Mouse (Mus musculus): Measurements from ENCODE around the gene Olfr342. TPM values are rescaled to one million over a fixed set of nuclear protein-coding genes. Genes with fewer than 3 reads are reported as not detected.

Gene Olfr342
- polyA plus RNA-seq (2015; fragmentation: Nextera tagmentation; extraction: Ambion mirVana), result not detected in 2 replicates

DNA sequence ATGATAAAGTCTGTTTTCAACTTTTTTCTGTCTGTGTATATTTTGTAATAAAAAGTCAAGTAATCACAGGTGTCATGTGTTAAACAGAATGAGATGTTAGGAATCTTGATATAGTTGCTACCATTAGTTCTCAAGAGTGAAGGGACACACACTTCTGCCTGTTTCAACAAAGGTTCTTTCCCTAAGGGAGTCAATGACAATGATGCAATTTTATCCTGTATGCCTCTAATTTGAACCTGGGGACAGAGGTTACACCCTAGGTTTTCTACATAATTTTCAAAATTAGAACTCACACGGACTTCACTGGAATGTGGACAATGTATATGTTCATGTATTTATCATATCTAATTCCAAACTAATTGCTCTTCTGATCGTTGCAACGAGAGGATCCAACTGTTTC lies at the start of gene Olfr342:
Gene Olfr342, plus strand, starts transcription at position 301 of the 400 bp plus-strand sequence.
- no peak within 1 kb of the TSS for H3K4me3 ChIP-seq (replicated peaks)
- no peaks in the 10 kb centered on the region for H3K27me3 ChIP-seq
- 59% methylated on average over 3 of the region's 3 CpGs for WGBS
- H3K9ac ChIP-seq, result no peak within 1 kb of the TSS
- H3K4me2 ChIP-seq (replicated peaks), result no peak within 1 kb of the TSS
- H3K9me3 ChIP-seq (replicated peaks), result no peaks in the 10 kb centered on the region
- no peak for ATAC-seq (ENCODE audit: insufficient number of reproducible peaks, low FRiP score, low TSS enrichment, low read depth)
- H3K27ac ChIP-seq (replicated peaks), result no peak within 1 kb of the TSS
- no peaks in the 10 kb centered on the region for H3K36me3 ChIP-seq
- H3K4me1 ChIP-seq, result no peaks in the 10 kb centered on the region

DNA sequence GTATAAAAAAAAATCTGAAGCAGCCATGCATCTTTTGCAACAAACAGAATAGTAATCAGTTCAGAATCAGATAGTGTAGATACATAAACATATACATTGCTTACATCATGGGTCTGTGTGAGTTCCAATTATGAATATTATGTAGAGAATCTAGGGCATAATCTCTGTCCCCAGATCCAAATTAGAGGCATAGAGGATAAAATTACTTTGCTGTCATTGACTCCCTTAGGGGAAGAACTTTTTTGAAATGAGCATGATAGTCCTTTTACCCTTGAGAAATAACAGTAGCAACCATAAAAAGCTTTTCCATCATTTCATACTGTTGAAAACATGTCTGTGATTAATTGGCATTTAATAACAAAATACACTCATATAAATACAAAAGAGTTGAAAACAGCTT lies 42.4 kb upstream of the Olfr342 start, which contains the start of gene Olfr341:
Gene Olfr341, minus strand, starts transcription at position 101 of the 400 bp plus-strand sequence.
- no peak within 1 kb of the TSS for H3K27ac ChIP-seq (replicated peaks)
- no peak within 1 kb of the TSS for H3K4me2 ChIP-seq (replicated peaks)
- H3K9ac ChIP-seq, result no peak within 1 kb of the TSS
- H3K9me3 ChIP-seq (replicated peaks), result no peaks in the 10 kb centered on the region; the same call in 1 of the 2 replicates
- H3K27me3 ChIP-seq, result no peaks in the 10 kb centered on the region
- no peaks in the 10 kb centered on the region for H3K4me1 ChIP-seq
- H3K4me3 ChIP-seq (replicated peaks), result no peak within 1 kb of the TSS
- no peaks in the 10 kb centered on the region for H3K36me3 ChIP-seq
- ATAC-seq (ENCODE audit: insufficient number of reproducible peaks, low FRiP score, low TSS enrichment, low read depth), result no peak

DNA sequence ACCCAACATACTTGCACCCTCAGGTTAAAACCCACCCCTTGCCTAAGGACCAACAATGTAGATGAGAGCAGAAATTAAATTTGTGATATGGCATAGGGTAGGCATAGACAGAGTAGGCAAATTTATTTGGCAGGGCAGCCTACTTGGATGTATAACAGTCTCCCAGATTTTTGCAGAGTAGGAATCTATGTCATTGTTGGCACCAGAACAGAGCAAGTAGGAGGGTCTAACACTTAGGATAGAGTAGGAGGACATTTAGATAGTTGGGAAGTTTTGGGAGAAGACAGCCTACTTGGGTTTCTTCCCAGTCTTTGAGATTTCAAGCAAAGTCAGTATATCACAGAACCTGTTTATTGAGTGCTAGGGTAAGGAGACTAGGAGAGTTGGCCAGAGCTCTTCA lies 40.4 kb downstream of the Olfr342 start:
- no peak for ATAC-seq (ENCODE audit: insufficient number of reproducible peaks, low FRiP score, low TSS enrichment, low read depth)
- no peak overlapping the region for H3K9ac ChIP-seq
- no peaks in the 10 kb centered on the region for H3K36me3 ChIP-seq
- H3K4me2 ChIP-seq (replicated peaks), result no peak overlapping the region
- H3K27me3 ChIP-seq, result no peaks in the 10 kb centered on the region
- no peaks in the 10 kb centered on the region for H3K9me3 ChIP-seq (replicated peaks)
- no peak overlapping the region for H3K4me3 ChIP-seq (replicated peaks)
- H3K27ac ChIP-seq (replicated peaks), result no peak overlapping the region
- no peaks in the 10 kb centered on the region for H3K4me1 ChIP-seq

DNA sequence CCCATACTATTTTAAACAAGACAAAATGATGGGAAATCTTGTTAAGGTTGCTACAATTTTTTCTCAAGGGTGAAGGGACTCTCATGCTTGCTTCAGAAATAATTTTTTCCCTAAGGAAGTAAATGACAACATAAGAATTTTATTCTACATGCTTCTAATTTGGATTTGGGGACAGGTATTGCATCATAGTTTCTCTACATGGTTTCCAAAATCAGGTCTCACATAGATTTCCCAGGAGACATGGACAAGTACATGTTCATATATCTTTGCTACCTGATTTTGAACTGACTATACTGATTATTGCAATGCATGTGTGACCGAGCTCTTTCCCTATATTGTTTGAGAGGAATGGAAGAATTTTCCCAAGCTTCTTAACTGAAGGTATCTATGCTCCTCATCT lies 41.6 kb downstream of the Olfr342 start, which contains the start of gene Olfr344:
Gene Olfr344, plus strand, starts transcription at position 301 of the 400 bp plus-strand sequence.
- Histone ChIP-seq H3K9me3 (replicated peaks) (no peaks in the 10 kb centered on the region), H3K36me3 (no peaks in the 10 kb centered on the region), H3K4me3 (replicated peaks) (no peak within 1 kb of the TSS), H3K9ac (no peak within 1 kb of the TSS), H3K27me3 (no peaks in the 10 kb centered on the region), H3K27ac (replicated peaks) (no peak within 1 kb of the TSS), H3K4me2 (replicated peaks) (no peak within 1 kb of the TSS), H3K4me1 (no peaks in the 10 kb centered on the region)
- WGBS, result 77% methylated on average over 1 of the region's 1 CpGs
- ATAC-seq (ENCODE audit: insufficient number of reproducible peaks, low FRiP score, low TSS enrichment, low read depth), result no peak

DNA sequence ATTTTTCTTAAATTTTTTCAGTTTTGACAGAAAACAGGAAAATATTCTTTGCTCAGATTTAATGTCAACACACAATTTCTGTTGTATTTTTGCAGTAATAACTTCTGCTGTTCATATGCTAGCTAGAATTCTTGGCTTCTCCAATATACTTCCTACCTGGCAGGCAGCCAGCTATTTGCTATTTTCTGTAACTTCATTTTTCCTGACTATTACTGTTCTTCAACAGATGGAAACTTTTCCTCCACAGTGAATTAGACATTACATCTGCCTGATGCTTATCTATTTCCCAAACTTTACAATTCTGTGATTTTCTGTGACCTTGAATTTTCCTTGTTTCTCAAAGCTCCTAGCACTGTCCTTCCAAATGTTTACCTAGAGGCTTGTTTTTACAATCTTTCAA lies 42.2 kb downstream of the Olfr342 start:
- Histone ChIP-seq H3K4me1 (no peaks in the 10 kb centered on the region), H3K4me3 (replicated peaks) (no peak overlapping the region), H3K9ac (no peak overlapping the region), H3K27ac (replicated peaks) (no peak overlapping the region), H3K4me2 (replicated peaks) (no peak overlapping the region), H3K27me3 (no peaks in the 10 kb centered on the region), H3K36me3 (no peaks in the 10 kb centered on the region), H3K9me3 (replicated peaks) (no peaks in the 10 kb centered on the region)
- ATAC-seq (ENCODE audit: insufficient number of reproducible peaks, low FRiP score, low TSS enrichment, low read depth), result no peak

DNA sequence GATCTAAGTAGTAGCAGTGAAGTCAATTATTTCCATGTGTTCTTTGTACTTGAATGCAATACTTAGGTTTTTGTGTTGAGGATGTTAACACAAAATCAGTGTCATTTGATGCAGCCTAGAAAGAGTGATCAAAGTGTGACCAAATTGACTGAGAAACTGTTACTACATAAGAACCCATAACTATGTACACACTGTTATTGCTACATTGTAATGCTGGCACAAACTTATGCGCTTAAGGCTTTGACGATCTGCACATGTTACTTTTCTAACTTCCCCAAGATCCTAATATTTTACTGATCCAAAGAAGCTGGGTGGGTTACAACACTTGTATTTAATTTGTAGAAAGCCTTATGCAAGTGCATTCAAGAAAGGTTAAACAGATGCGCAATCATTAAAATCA lies 43.0 kb downstream of the Olfr342 start:
- ATAC-seq (ENCODE audit: insufficient number of reproducible peaks, low FRiP score, low TSS enrichment, low read depth), result no peak
- Histone ChIP-seq H3K27ac (replicated peaks) (no peak overlapping the region), H3K36me3 (no peaks in the 10 kb centered on the region), H3K27me3 (no peaks in the 10 kb centered on the region), H3K9ac (no peak overlapping the region), H3K9me3 (replicated peaks) (no peaks in the 10 kb centered on the region), H3K4me1 (no peaks in the 10 kb centered on the region), H3K4me3 (replicated peaks) (no peak overlapping the region), H3K4me2 (replicated peaks) (no peak overlapping the region)
- WGBS, result 91% methylated on average over 3 of the region's 3 CpGs

Other genes starting within 250 kb of the Olfr342 start
- gene Olfr338, start 151.5 kb upstream of the Olfr342 start, polyA plus RNA-seq (2015; fragmentation: Nextera tagmentation; extraction: Ambion mirVana), result 0.05 and 0.11 TPM in 2 replicates
- not detected in 2 replicates for gene Olfr339, start 106.1 kb upstream of the Olfr342 start, polyA plus RNA-seq (2015; fragmentation: Nextera tagmentation; extraction: Ambion mirVana)
- gene Olfr340, start 72.4 kb upstream of the Olfr342 start, polyA plus RNA-seq (2015; fragmentation: Nextera tagmentation; extraction: Ambion mirVana), result not detected in 2 replicates
- 0.12 TPM in 2 replicates for gene Olfr341, start 42.5 kb upstream of the Olfr342 start, polyA plus RNA-seq (2015; fragmentation: Nextera tagmentation; extraction: Ambion mirVana)
- gene Olfr344, start 41.7 kb downstream of the Olfr342 start, polyA plus RNA-seq (2015; fragmentation: Nextera tagmentation; extraction: Ambion mirVana), result 0.04 and 0.07 TPM in 2 replicates
- gene Olfr345, start 115.0 kb downstream of the Olfr342 start, polyA plus RNA-seq (2015; fragmentation: Nextera tagmentation; extraction: Ambion mirVana), result not detected in 2 replicates
- gene Olfr346, start 160.8 kb downstream of the Olfr342 start, polyA plus RNA-seq (2015; fragmentation: Nextera tagmentation; extraction: Ambion mirVana), result not detected in 2 replicates
- gene Olfr347, start 206.9 kb downstream of the Olfr342 start, polyA plus RNA-seq (2015; fragmentation: Nextera tagmentation; extraction: Ambion mirVana), result not detected in 2 replicates